Mouse (Mus musculus) C2C12 (cell line): ENCODE results near the gene Rab5if. TPM values are rescaled to one million over a fixed set of nuclear protein-coding genes. Genes with fewer than 3 reads are reported as not detected.
A peak's percentile ranks its signal among the peaks of the same experiment; 100 is the strongest.

Experiments used
- H3K27me3 ChIP-seq: one replicate; pipeline ENCODE4 v1.6.1; 2011; ENCODE audit not compliant: control insufficient read depth, insufficient read depth, insufficient read length
- H3K36me3 ChIP-seq: one replicate; pipeline ENCODE4 v1.6.1; 2011; ENCODE audit not compliant: control insufficient read depth, insufficient read depth
- H3K4me3 ChIP-seq: one replicate; pipeline ENCODE4 v1.5.1; 2011; ENCODE audit warnings: mild to moderate bottlenecking, control low read depth; ENCODE audit not compliant: poor library complexity, insufficient read depth, severe bottlenecking
- H3K79me2 ChIP-seq: one replicate; pipeline ENCODE4 v1.6.1; 2011; ENCODE audit not compliant: control insufficient read depth, insufficient read depth
- H3K79me3 ChIP-seq: one replicate; pipeline ENCODE4 v1.6.1; 2011; ENCODE audit warnings: low read depth, control low read depth
- H3ac ChIP-seq: one replicate; pipeline ENCODE3; 2011; ENCODE audit warnings: low read depth; ENCODE audit not compliant: control insufficient read depth, insufficient read length
- CEBPB ChIP-seq: IDR thresholded peaks from one replicate; pipeline ENCODE4 v1.6.1; 2011; ENCODE audit warnings: low read depth, mild to moderate bottlenecking, control low read depth, moderate library complexity
- CTCF ChIP-seq: IDR thresholded peaks from one replicate; pipeline ENCODE4 v1.5.1; 2011; ENCODE audit not compliant: control insufficient read depth, insufficient read depth, insufficient read length
- FOSL1 ChIP-seq: IDR thresholded peaks from one replicate; pipeline ENCODE4 v1.8.0; 2011; ENCODE audit warnings: mild to moderate bottlenecking, low read length; ENCODE audit not compliant: poor library complexity, insufficient read depth, severe bottlenecking
- MAX ChIP-seq: IDR thresholded peaks from one replicate; pipeline ENCODE4 v1.6.1; 2011; ENCODE audit warnings: mild to moderate bottlenecking, control low read depth
- MYOD1 ChIP-seq: IDR thresholded peaks from one replicate; pipeline ENCODE4 v1.6.1; 2011; ENCODE audit warnings: low read depth; ENCODE audit not compliant: control insufficient read depth, insufficient read length
- MYOG ChIP-seq: IDR thresholded peaks from one replicate; pipeline ENCODE4 v1.6.1; 2011; ENCODE audit not compliant: control insufficient read depth, insufficient read length; ENCODE audit errors: extremely low read depth
- USF1 ChIP-seq: IDR thresholded peaks from one replicate; pipeline ENCODE4 v1.6.1; 2011; ENCODE audit warnings: low read depth, mild to moderate bottlenecking, control low read depth, moderate library complexity
- polyA plus RNA-seq: library from polyadenylated mRNA; unstranded; fragments of >200 nt; fragmentation: generic; extraction: Trizol; gene quantifications from one replicate; pipeline ENCODE4 v1.2.1, GENCODE M21; 2012; ENCODE audit warnings: missing spikeins

Gene Rab5if
- polyA plus RNA-seq, 1 experiment: 228 TPM

DNA sequence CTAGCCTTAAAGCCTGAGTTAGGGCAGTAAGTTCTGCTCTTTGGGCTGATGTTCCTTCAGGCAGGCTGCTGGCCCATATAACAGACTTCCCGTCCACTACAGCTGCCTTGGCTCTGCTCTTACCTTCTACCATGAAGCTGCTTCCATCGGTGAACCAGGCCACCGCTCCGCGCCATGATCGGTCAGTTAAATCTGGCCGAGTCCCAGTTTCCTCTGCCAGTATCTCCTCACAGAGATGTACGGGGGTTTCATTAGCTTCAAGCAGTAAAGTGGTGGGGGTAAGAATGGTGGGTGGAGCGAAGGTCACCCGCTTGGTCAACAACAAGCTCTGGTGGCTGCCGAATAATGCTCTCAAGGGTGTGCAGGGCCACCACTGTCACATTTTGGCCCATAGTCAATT lies 28.6 kb upstream of the Rab5if start:
- H3K36me3 ChIP-seq: no peaks in the 10 kb centered on the region
- no peak overlapping the region for H3ac ChIP-seq
- H3K27me3 ChIP-seq: no peaks in the 10 kb centered on the region
- H3K79me3 ChIP-seq: no peaks in the 10 kb centered on the region
- H3K4me3 ChIP-seq: no peak overlapping the region
- TF ChIP-seq CTCF (no peak), MYOG (no peak), FOSL1 (no peak), MAX (no peak), MYOD1 (no peak), USF1 (no peak), CEBPB (no peak)
- H3K79me2 ChIP-seq: no peaks in the 10 kb centered on the region

DNA sequence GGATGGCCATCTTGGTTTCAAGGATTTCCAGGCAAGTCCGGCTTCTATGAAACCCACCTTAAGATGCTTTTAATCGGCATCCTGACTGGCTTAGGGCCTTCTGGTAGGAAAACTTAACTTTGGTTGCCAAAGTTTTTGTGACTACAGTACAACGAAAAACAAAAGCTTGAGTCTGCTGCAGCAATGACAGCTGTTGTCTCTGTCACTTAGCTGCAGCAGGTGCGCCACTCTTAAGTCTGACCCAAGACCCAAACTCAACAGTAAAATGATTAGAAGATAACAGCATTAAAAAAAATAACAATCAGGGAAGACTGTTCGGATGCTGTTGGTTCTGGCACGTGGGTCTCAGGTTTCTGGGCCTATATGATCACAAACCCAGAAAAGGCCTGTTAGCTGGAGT lies 24.1 kb upstream of the Rab5if start:
- no peaks in the 10 kb centered on the region for H3K36me3 ChIP-seq
- H3K4me3 ChIP-seq: no peak overlapping the region
- peaks cover 28% of the 10 kb centered on the region for H3K79me2 ChIP-seq
- peaks cover 11% of the 10 kb centered on the region for H3K79me3 ChIP-seq
- no peak overlapping the region for H3ac ChIP-seq
- H3K27me3 ChIP-seq: no peaks in the 10 kb centered on the region
- TF ChIP-seq CEBPB: no peak
- no peak for TF ChIP-seq MYOD1
- TF ChIP-seq FOSL1: no peak
- TF ChIP-seq USF1: no peak
- no peak for TF ChIP-seq MYOG
- no peak for TF ChIP-seq MAX
- no peak for TF ChIP-seq CTCF

DNA sequence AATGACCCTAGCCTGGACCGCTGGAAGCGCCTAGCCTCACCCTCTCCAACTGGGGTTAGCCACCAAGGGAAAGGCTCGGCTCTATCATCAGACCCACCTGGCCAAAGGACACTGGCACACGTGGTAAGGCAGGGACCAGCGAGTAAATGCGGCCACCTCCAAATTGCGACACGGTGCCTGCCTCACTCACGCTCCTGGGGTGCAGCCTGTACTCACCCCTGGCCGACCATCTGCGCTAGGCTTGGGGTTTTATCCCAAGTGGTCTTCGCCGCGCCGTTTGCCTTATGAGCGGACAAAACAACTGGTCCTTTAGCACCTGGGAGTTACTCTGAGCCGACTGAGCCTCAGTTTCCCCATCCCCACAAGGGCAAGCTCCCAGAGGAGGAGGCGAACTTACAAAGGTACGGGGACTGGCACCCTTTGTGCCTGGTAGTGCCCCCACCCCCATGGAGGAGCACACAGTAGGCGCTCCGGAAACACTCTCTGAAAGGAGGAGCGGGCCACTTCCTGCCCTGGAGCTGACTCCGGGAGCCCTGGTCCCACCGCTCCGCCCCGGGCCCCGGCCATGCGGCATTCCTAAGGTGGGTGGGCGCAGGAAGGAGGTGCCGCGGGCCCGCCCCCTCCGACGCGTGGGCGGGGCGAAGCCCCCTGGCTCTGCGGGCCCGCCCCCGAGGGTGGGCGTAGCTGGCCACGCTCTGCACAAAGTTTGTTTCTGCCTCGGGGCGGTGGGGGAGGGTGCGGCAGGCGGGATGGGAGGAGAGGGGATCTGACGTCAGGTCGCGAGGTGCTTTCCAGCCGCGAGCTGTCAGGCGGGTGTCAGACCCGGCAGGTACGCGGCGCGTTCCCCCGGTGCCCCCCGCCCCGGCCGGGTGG lies 23.4 kb upstream of the Rab5if start, which contains the start of gene Tgif2:
TSS of gene Tgif2 (plus strand) at position 689 of the 873 bp plus-strand sequence.
- H3K4me3 ChIP-seq: peak within 1 kb of the TSS; percentile 66
- no peaks in the 10 kb centered on the region for H3K36me3 ChIP-seq
- H3K27me3 ChIP-seq: no peaks in the 10 kb centered on the region
- H3K79me2 ChIP-seq: peaks cover 35% of the 10 kb centered on the region
- TF ChIP-seq MAX (peak; percentile 67), FOSL1 (no peak), USF1 (no peak), CTCF (no peak), MYOG (no peak), MYOD1 (no peak), CEBPB (no peak)
- peaks cover 12% of the 10 kb centered on the region for H3K79me3 ChIP-seq
- peak within 1 kb of the TSS; percentile 55 for H3ac ChIP-seq

DNA sequence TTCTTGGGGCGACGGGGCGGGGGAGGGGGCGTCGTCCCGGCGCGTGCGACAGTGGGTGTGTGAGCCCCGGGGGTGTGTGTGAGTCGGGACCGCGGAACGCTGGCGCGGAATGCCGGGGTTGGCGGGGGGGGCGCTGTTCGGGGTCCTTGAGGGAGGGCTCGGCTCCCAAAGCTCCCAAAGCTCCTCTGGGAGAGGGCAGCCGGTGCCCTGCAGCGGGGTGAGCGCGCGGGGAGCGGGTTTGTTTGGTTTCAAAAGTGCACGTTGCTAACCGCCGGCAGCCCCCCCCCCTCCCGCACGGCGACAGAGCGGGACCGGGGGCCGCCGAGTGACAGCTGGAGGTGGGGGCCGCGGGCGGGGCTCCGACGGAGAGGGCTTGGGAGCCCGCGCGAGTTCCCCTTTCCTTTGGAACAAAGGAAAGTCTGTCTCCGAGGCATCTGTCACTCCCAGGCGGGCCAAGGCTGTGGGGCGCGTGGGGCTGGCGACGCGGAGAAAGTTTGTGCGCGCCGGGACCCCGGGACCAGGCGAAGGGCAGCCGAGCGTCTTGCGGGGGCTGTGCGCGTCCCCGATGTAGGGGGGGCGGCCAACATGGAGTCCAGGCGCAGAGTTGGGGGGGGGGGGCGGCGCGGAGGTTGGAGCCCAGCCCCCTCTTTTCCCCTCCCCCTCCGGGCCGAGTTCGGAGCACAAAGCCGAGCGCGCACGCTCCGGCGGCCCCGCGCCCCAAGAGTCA lies 22.5 kb upstream of the Rab5if start:
- Histone ChIP-seq H3K79me2 (peaks cover 36% of the 10 kb centered on the region), H3K27me3 (no peaks in the 10 kb centered on the region), H3ac (peak overlapping the region; percentile 55), H3K4me3 (peak overlapping the region; percentile 66), H3K36me3 (no peaks in the 10 kb centered on the region), H3K79me3 (peaks cover 15% of the 10 kb centered on the region)
- TF ChIP-seq FOSL1 (no peak), MYOG (no peak), MYOD1 (no peak), USF1 (no peak)

DNA sequence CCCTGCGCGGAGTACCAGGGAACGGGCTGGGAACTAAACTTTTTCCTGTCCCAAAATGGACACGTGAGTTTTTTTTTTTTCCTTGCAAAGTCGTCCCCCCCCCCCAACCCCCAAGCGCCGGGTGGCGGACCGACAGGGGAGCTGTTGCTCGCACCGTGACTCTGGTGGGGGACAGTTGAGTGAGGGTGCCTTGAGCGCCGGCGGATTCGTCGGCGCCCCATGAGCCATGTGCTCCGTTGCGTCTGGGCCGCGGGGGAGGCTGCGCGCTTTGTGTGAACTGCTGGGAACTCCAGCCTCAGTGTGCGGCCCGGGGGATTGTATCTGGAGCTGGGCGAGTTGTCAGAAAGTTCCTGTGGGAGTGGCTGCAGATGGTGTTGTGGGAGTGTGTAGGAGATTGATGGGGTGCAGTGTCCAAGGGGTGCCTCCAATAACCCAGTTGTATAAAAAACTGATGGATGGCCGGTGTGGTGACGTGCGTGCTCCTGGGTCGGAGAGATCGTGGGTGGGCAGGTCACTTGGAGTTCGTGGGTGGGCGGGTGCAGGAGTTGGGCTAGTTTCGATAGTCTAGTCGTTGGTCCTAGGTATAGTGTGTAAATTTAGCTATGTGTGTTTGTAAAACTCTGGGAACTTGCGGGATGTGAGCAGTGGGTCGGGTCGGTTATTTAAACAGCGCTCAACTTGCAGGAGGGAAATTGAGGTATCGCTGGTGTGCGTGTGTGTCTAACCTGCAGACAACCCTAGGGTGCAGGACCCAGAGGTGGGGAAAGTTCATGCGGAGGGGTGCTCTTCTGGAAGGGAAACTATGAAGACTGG lies 21.7 kb upstream of the Rab5if start:
- no peak for TF ChIP-seq CEBPB
- peak; percentile 75 for TF ChIP-seq MAX
- no peak for TF ChIP-seq USF1
- no peak for TF ChIP-seq FOSL1

More for the DNA sequence above, 21.7 kb upstream of the Rab5if start:
- no peaks in the 10 kb centered on the region for H3K36me3 ChIP-seq
- H3K79me3 ChIP-seq: peaks cover 15% of the 10 kb centered on the region
- H3ac ChIP-seq: peak overlapping the region; percentile 55
- peaks cover 36% of the 10 kb centered on the region for H3K79me2 ChIP-seq
- no peaks in the 10 kb centered on the region for H3K27me3 ChIP-seq
- peak overlapping the region; percentile 66 for H3K4me3 ChIP-seq
